Mouse (Mus musculus) forebrain, postnatal 0 days (tissue): ENCODE results near the gene Jsrp1. TPM values are rescaled to one million over a fixed set of nuclear protein-coding genes. Genes with fewer than 3 reads are reported as not detected.
A peak's percentile ranks its signal among the peaks of the same experiment; 100 is the strongest.

ENCODE experiments used
- ATAC-seq: fragments of 200-750 bp; cut with Nextera tagmentation; 2 replicates; pipeline ENCODE4 v1.8.0; 2017; ENCODE audit warnings: mild to moderate bottlenecking, moderate library complexity
- DNase-seq: peaks from one replicate; pipeline ENCODE4 v3.0.0-alpha.2; 2015
- H3K27ac ChIP-seq: fragments of 300-500 bp; sonication (generic); 2 replicates; pipeline ENCODE4 v1.5.1; 2014; ENCODE audit warnings: low read depth, mild to moderate bottlenecking, antibody characterized with exemption, low read length, moderate library complexity, mixed read lengths
- H3K27me3 ChIP-seq: fragments of 300-500 bp; sonication (generic); 2 replicates; pipeline ENCODE4 v1.6.1; 2014; ENCODE audit warnings: mild to moderate bottlenecking, low read length, mixed read lengths; ENCODE audit not compliant: insufficient read depth
- H3K36me3 ChIP-seq: fragments of 300-500 bp; sonication (generic); 2 replicates; pipeline ENCODE4 v1.6.1; 2014; ENCODE audit warnings: mild to moderate bottlenecking, moderate library complexity; ENCODE audit not compliant: insufficient read depth
- H3K4me1 ChIP-seq: fragments of 300-500 bp; sonication (generic); 2 replicates; pipeline ENCODE4 v1.6.1; 2014; ENCODE audit warnings: antibody characterized with exemption; ENCODE audit not compliant: insufficient read depth
- H3K4me2 ChIP-seq: fragments of 300-500 bp; sonication (generic); 2 replicates; pipeline ENCODE4 v1.6.1; 2014; ENCODE audit warnings: low read depth, mild to moderate bottlenecking, moderate library complexity
- H3K4me3 ChIP-seq: fragments of 300-500 bp; sonication (generic); 2 replicates; pipeline ENCODE4 v1.5.1; 2014; ENCODE audit warnings: low read depth, low read length, mixed read lengths
- H3K9ac ChIP-seq: fragments of 300-500 bp; sonication (generic); 2 replicates; pipeline ENCODE4 v1.6.1; 2014; ENCODE audit warnings: mild to moderate bottlenecking
- H3K9me3 ChIP-seq: fragments of 300-500 bp; sonication (generic); 2 replicates; pipeline ENCODE4 v1.6.1; 2016; ENCODE audit warnings: low read length
- CTCF ChIP-seq: sonication (generic); IDR thresholded peaks from 2 replicates; pipeline ENCODE4 v1.5.1; 2016; ENCODE audit warnings: antibody characterized with exemption, control low read depth, low read depth
- WGBS: fragments of 180-500 bp; shearing (Covaris S2); extraction: QIAGEN DNeasy Blood & Tissue Kit; methylation state at CpG from one replicate; pipeline ENCODE4 v1.1.7; 2014; 5-methylcytosine and 5-hydroxymethylcytosine counted together
- polyA plus RNA-seq: library from polyadenylated mRNA; unstranded; fragments of >200 nt; fragmentation: Nextera tagmentation; extraction: Ambion mirVana; gene quantifications from 2 replicates; pipeline ENCODE4 v1.2.1, GENCODE M21; 2015
- total RNA-seq: library from RNA; depleted of rRNA; stranded (reverse); fragments of >200 nt; gene quantifications from 2 replicates; pipeline ENCODE4 v1.2.3, GENCODE M21; 2014

The Jsrp1 gene
- total and polyA plus RNA-seq, 2 experiments from 2014 or later: 0.38 to 0.76 TPM

DNA sequence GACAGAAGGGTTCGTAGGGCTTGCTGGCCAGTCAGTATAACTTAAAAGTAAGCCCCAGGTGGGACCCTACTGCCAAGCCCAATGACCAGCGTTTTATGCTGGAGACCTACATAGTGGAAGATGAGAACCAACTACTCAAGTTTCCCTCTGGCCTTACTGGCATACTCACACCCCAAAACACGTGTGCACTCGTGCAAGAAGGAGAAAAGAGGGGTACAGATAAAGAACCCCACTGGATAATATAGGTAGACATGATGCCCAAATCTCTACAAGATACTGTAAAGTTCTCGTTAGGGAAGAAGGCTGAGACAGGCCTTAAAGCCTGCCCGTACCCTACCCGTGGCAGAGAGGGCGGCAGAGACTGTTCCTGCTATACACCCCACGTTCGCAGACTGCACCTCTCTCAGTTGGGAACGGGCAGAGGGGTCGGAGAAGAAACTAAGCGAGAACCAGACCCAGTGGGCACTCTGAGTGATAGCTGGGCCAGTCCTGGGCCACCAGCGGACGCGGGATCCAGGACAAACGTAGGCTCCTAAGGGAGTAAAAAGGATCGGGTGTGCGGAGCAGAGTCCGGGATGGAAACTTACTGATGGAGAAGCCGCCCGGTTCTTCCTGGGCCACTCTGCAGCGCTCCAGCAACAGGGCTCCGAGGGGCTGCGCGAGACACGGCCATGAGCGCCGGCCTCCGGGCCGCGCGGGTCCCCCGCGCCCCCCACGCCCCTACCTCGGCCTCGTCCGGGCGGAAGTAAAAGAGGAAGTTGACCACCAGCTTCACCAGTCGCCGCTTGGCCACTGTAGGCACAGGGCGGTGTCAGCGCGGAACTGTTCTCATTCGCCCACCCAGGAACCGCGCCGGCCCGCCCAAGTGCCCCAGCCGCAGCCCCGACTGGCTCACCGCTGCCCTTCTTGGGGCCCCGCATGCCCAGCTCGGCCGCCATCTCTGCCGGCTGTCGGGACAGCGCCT is 15.8 kb downstream of the Jsrp1 start:
- ATAC-seq (peak; percentile 63), DNase-seq (no peak)
- peak overlapping the region; percentile 88 for H3K4me3 ChIP-seq
- peaks cover 54% of the 10 kb centered on the region for H3K36me3 ChIP-seq
- 0 out of 2 replicates have a peak, but pooled peaks have one; percentile 34 for TF ChIP-seq CTCF
- peak overlapping the region; percentile 96 for H3K9ac ChIP-seq
- peaks cover 14% of the 10 kb centered on the region for H3K4me1 ChIP-seq
- 3% methylated on average over 58 of the region's 59 CpGs for WGBS
- no peaks in the 10 kb centered on the region for H3K27me3 ChIP-seq
- H3K9me3 ChIP-seq: no peaks in the 10 kb centered on the region
- peak overlapping the region; percentile 98 for H3K27ac ChIP-seq
- peak overlapping the region; percentile 88 for H3K4me2 ChIP-seq

DNA sequence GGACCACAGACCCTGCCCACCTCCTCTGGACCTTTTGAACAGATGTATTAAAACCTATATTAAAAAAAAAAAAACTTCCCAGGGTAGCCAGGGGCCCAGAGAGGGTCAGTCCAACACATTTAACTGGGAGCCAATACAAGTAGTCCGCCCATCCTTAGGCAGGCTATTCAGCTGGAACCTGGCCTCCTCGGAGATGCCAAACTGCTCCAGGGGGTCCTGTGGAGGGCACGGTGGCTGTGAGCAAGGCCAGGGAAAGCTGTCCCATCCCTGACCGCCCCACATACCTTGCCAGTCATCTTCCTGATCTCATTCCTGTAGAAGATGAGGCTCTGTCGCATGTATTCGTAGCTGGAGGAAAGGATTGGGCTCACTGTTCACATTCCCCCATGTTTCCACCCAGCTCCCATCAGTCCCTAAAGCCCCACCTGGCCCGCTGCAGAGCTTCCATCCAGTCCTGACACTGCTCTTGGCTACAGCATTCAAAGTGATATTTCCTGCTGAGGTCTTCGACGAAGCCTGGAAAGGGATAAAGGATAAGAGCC is 16.9 kb downstream of the Jsrp1 start:
- DNase-seq (no peak), ATAC-seq (no peak)
- 87% methylated on average over 9 of the region's 9 CpGs for WGBS
- Histone ChIP-seq H3K9ac (peak overlapping the region; percentile 96; the same call in 1 of the 2 replicates), H3K4me3 (no peak overlapping the region), H3K27me3 (no peaks in the 10 kb centered on the region), H3K4me1 (peaks cover 14% of the 10 kb centered on the region), H3K27ac (no peak overlapping the region), H3K36me3 (peaks cover 51% of the 10 kb centered on the region), H3K9me3 (no peaks in the 10 kb centered on the region), H3K4me2 (0 out of 2 replicates have a peak overlapping the region, but pooled peaks have one; percentile 88)
- TF ChIP-seq CTCF: no peak

DNA sequence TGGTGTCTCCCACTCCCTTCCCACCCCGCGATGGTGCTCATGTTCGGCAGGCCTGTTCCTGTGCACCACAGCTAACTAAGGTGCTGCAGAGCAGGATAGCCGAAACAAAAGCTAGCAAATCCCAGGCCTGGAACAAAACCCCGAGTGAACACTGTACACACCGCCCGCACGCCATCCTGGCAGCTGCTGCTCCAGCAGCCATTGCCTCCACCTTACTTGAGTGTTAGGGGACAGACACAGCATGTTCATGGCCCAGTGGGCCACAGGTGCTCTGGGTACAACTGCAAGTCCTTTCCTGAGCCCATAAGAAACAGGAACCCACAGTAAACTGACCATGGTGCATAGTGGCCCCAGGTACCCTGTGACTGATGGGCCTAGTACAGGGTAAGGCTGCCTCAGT is 18.5 kb downstream of the Jsrp1 start:
- no peak overlapping the region for H3K4me2 ChIP-seq
- peaks cover 12% of the 10 kb centered on the region for H3K4me1 ChIP-seq
- H3K9me3 ChIP-seq: no peaks in the 10 kb centered on the region
- TF ChIP-seq CTCF: no peak
- H3K9ac ChIP-seq: no peak overlapping the region
- H3K27me3 ChIP-seq: no peaks in the 10 kb centered on the region
- DNase-seq: no peak
- no peak overlapping the region for H3K4me3 ChIP-seq
- WGBS: 89% methylated on average over 8 of the region's 8 CpGs
- no peak for ATAC-seq
- no peak overlapping the region for H3K27ac ChIP-seq
- peaks cover 66% of the 10 kb centered on the region for H3K36me3 ChIP-seq

DNA sequence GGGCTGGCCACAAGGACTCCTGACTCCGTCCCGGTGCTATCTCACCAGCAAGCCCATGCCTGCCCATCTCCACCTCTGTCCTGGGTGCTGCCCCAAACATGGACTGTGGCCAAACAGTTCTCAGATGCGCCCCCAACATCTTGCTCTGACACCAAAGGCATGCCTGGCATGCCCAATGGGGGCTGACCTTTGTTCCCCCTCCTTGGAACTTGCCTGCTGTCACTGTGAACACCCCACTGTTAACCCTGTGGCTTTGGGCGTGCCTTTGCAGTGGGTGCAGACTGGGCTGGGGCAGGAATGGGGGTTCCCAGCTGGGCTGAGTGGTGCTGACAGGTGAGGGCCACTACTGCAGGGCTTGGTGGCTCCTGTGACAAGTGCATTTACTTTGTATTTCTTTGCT is 19.5 kb downstream of the Jsrp1 start:
- 88% methylated on average over 4 of the region's 4 CpGs for WGBS
- no peak for DNase-seq
- H3K4me3 ChIP-seq: no peak overlapping the region
- H3K4me2 ChIP-seq: no peak overlapping the region
- no peak overlapping the region for H3K9ac ChIP-seq
- peaks cover 8% of the 10 kb centered on the region for H3K4me1 ChIP-seq
- H3K9me3 ChIP-seq: no peaks in the 10 kb centered on the region
- TF ChIP-seq CTCF: no peak
- H3K36me3 ChIP-seq: peaks cover 75% of the 10 kb centered on the region
- ATAC-seq: no peak
- H3K27ac ChIP-seq: no peak overlapping the region
- no peaks in the 10 kb centered on the region for H3K27me3 ChIP-seq

DNA sequence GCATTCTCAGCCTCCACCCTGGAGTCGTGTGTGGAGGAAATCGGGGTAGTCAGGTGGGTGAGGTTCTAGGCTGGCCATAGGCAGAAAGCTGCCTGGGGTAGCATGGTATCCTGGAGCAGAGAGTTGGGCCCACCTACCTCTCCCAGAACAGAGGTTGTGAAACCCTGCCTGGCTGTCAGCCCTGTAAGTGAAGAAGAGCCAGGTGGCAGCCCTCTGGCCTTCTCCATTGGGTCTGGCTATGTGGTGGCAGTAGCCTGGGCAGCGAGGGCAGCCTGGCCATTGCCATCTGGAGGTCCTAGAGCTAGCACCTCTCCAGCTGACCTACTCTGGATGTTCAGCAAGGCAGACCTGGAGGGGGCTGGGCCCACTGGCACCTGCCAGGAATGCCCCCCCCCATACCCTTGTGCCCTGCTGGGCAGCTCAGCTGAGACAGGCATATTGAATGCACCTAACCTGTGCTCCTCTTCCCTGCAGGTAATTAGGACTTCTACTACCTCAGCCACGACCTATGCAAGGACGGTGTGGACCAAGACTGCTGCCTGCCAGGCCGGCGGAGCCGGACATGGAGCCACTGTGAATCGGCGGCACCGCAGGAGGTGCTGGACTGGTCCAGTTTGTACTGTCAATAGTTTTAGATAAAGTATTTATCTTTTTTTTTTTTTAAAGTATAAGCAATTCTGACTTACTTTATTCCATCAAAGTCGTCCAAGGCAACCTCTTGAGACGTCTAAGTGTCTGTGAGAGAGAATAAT is 20.1 kb downstream of the Jsrp1 start:
- H3K27ac ChIP-seq: no peak overlapping the region
- peaks cover 8% of the 10 kb centered on the region for H3K4me1 ChIP-seq
- H3K36me3 ChIP-seq: peaks cover 81% of the 10 kb centered on the region
- no peak overlapping the region for H3K4me2 ChIP-seq
- no peaks in the 10 kb centered on the region for H3K9me3 ChIP-seq
- ATAC-seq (no peak), DNase-seq (no peak)
- no peak overlapping the region for H3K9ac ChIP-seq
- TF ChIP-seq CTCF: no peak
- H3K4me3 ChIP-seq: no peak overlapping the region
- no peaks in the 10 kb centered on the region for H3K27me3 ChIP-seq
- 89% methylated on average over 13 of the region's 13 CpGs for WGBS

DNA sequence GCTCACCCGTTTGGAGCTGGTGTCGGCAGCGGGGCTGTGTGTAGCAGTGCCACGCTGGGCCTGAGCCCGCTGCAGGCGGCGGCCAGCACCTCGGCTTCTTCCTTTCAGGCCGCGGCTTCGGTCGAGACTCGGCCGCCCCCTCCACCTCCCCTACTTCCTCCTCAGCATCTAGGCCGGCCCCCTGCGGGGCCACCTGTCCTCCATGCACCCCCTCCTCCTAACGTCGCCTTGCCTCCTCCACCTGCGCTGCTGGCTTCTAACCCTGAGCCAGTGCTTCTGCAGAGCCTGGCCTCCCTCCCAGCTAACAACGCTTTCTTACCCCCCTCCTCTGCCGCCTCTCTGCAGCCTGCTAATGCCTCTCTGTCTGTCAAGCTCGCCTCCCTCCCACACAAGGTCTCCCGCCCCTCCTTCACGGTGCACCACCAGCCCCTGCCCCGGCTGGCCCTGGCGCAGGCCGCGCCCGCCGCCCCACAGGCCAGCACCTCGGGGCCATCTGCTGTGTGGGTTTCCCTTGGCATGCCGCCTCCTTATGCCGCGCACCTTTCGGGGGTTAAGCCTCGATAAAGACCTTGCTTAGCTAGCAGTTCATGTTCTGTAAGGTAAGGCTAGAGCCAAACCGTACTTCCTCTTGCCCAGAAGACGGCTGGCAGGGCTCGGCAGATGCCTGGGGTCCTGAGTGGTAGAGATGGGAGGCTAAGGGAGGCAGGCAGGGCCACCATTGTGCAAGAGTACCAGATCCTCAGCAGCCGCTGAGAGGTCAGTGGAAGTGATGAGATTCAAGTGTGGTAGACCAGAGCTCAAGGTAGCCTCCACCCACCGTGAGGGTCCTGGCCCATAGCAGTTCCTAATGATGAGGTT is 20.9 kb downstream of the Jsrp1 start:
- no peaks in the 10 kb centered on the region for H3K27me3 ChIP-seq
- peaks cover 89% of the 10 kb centered on the region for H3K36me3 ChIP-seq
- H3K27ac ChIP-seq: no peak overlapping the region
- no peak overlapping the region for H3K4me3 ChIP-seq
- H3K4me2 ChIP-seq: no peak overlapping the region
- DNase-seq: no peak
- no peak for ATAC-seq
- no peak for TF ChIP-seq CTCF
- H3K9ac ChIP-seq: no peak overlapping the region
- peaks cover 8% of the 10 kb centered on the region for H3K4me1 ChIP-seq
- 69% methylated on average over 41 of the region's 41 CpGs for WGBS
- no peaks in the 10 kb centered on the region for H3K9me3 ChIP-seq
